ENCODE assay signal across 8 mouse cellular contexts in genomic region chr5:120579211-120579897, GRCm38 (mm10). TPM values are rescaled to one million over a fixed set of nuclear protein-coding genes. Genes with fewer than 3 reads are reported as not detected.
A peak's percentile ranks its signal among the peaks of the same experiment; 100 is the strongest.
DNase-seq lines count a peak whose midpoint lies in the region; ATAC-seq lines count a peak whose summit lies in the region.

No protein-coding gene starts in this region.

- peak overlapping the region; percentile 35 for H3K4me3 ChIP-seq in erythroblast, embryonic 14.5 days (replicated peaks)
- no peak overlapping the region for H3K4me3 ChIP-seq in limb, embryonic 10.5 days
- H3K4me3 ChIP-seq in neural tube, embryonic 12.5 days, result no peak overlapping the region

- 0 out of 2 replicates have a peak overlapping the region, but pooled peaks have one; percentile 5 for H3K9ac ChIP-seq in neural tube, embryonic 12.5 days

- peak; percentile 52 for ATAC-seq in neural tube, embryonic 12.5 days (ENCODE audit: low FRiP score, low read depth)

- WGBS in limb, embryonic 10.5 days, result 54% methylated on average over 26 of the region's 26 CpGs
- 45% methylated on average over 26 of the region's 26 CpGs for WGBS in neural tube, embryonic 12.5 days

- peak; percentile 81 for DNase-seq in urinary bladder, postnatal 14 days (ENCODE audit: low spot score)
- no peak for DNase-seq in urinary bladder, postnatal 25 days (ENCODE audit: low spot score)
- DNase-seq in heart, postnatal 14 days, result peak; percentile 59 to 66
- DNase-seq in limb, embryonic 10.5 days (ENCODE audit: low spot score), result peak; percentile 40
- no peak for DNase-seq in layer of hippocampus, adult 8-10 months (ENCODE audit: low spot score in 2 of 2)
- DNase-seq in right cerebral cortex, postnatal 36 days (ENCODE audit: low spot score in 2 of 2), result no peak

- peak overlapping the region; percentile 38 for H3K4me2 ChIP-seq in neural tube, embryonic 12.5 days (replicated peaks)

- peaks cover 93% of the 10 kb centered on the region for H3K36me3 ChIP-seq in erythroblast, embryonic 14.5 days (ENCODE audit: control insufficient read depth)
- H3K36me3 ChIP-seq in limb, embryonic 10.5 days, result peaks cover 39% of the 10 kb centered on the region
- peaks cover 21% of the 10 kb centered on the region for H3K36me3 ChIP-seq in neural tube, embryonic 12.5 days

- H3K4me1 ChIP-seq in erythroblast, embryonic 14.5 days (ENCODE audit: control insufficient read depth), result peaks cover 87% of the 10 kb centered on the region
- peaks cover 63% of the 10 kb centered on the region for H3K4me1 ChIP-seq in limb, embryonic 10.5 days
- H3K4me1 ChIP-seq in neural tube, embryonic 12.5 days, result peaks cover 40% of the 10 kb centered on the region

- peak overlapping the region; percentile 73 for H3K27ac ChIP-seq in limb, embryonic 10.5 days
- H3K27ac ChIP-seq in neural tube, embryonic 12.5 days, result peak overlapping the region; percentile 23; the same call in 1 of the 2 replicates

- H3K9me3 ChIP-seq in erythroblast, embryonic 14.5 days (ENCODE audit: control insufficient read depth, low read length), result no peaks in the 10 kb centered on the region
- no peaks in the 10 kb centered on the region for H3K9me3 ChIP-seq in limb, embryonic 10.5 days (replicated peaks)
- no peaks in the 10 kb centered on the region for H3K9me3 ChIP-seq in neural tube, embryonic 12.5 days

- no peaks in the 10 kb centered on the region for H3K27me3 ChIP-seq in erythroblast, embryonic 14.5 days (ENCODE audit: control insufficient read depth)
- no peaks in the 10 kb centered on the region for H3K27me3 ChIP-seq in limb, embryonic 10.5 days (ENCODE audit: low read depth, poor library complexity, severe bottlenecking)
- H3K27me3 ChIP-seq in neural tube, embryonic 12.5 days (replicated peaks), result no peaks in the 10 kb centered on the region

- intact Hi-C loops in heart, postnatal 14 days (cut with DNase I), result no loop called here

RNA-seq across cellular contexts. Expression of gene Tpcn1, which starts 9.1 kb away (rescaled TPM):
- 30.3 TPM in 2 replicates for polyA plus RNA-seq in erythroblast, embryonic 14.5 days (2012)
- total RNA-seq in heart, postnatal 14 days (2021), result 10 to 100 TPM; 34.1 to 39.0 TPM
- polyA plus RNA-seq in limb, embryonic 10.5 days (2016; fragmentation: Nextera tagmentation; extraction: Ambion mirVana), result 12.3 and 13.2 TPM in 2 replicates
- 19.4 and 21.7 TPM in 2 replicates for polyA plus RNA-seq in neural tube, embryonic 12.5 days (2016; fragmentation: Nextera tagmentation; extraction: Ambion mirVana)
- 10 to 100 TPM; 38.2 to 43.8 (median 41.1) TPM for total RNA-seq in layer of hippocampus, adult 8-10 months (2022)

RNA-seq across cellular contexts. Expression of gene Iqcd, which starts 9.5 kb away (rescaled TPM):
- 0.98 and 1.3 TPM in 2 replicates for polyA plus RNA-seq in erythroblast, embryonic 14.5 days (2012)
- under 1 TPM in 1 of 2 experiments, not detected in 1; 0.15 TPM for total RNA-seq in heart, postnatal 14 days (2021)
- 0.30 and 0.41 TPM in 2 replicates for polyA plus RNA-seq in limb, embryonic 10.5 days (2016; fragmentation: Nextera tagmentation; extraction: Ambion mirVana)
- 0.70 and 0.93 TPM in 2 replicates for polyA plus RNA-seq in neural tube, embryonic 12.5 days (2016; fragmentation: Nextera tagmentation; extraction: Ambion mirVana)
- total RNA-seq in layer of hippocampus, adult 8-10 months (2022), result 1 to 10 TPM; 1.2 to 1.6 (median 1.5) TPM

RNA-seq across cellular contexts. Expression of gene Rita1, which starts 33.0 kb away (rescaled TPM):
- 1.5 and 1.7 TPM in 2 replicates for polyA plus RNA-seq in erythroblast, embryonic 14.5 days (2012)
- total RNA-seq in heart, postnatal 14 days (2021), result 10 to 100 TPM; 15.1 to 18.3 TPM
- polyA plus RNA-seq in limb, embryonic 10.5 days (2016; fragmentation: Nextera tagmentation; extraction: Ambion mirVana), result 17.5 and 19.5 TPM in 2 replicates
- polyA plus RNA-seq in neural tube, embryonic 12.5 days (2016; fragmentation: Nextera tagmentation; extraction: Ambion mirVana), result 19.1 and 20.1 TPM in 2 replicates
- 10 to 100 TPM; 22.1 to 27.3 (median 24.7) TPM for total RNA-seq in layer of hippocampus, adult 8-10 months (2022)

RNA-seq across cellular contexts. Expression of gene Ddx54, which starts 33.2 kb away (rescaled TPM):
- 3.1 and 3.4 TPM in 2 replicates for polyA plus RNA-seq in erythroblast, embryonic 14.5 days (2012)
- total RNA-seq in heart, postnatal 14 days (2021), result 10 to 100 TPM; 20.4 to 22.5 TPM
- polyA plus RNA-seq in limb, embryonic 10.5 days (2016; fragmentation: Nextera tagmentation; extraction: Ambion mirVana), result 58.1 and 62.6 TPM in 2 replicates
- 57.8 and 58.3 TPM in 2 replicates for polyA plus RNA-seq in neural tube, embryonic 12.5 days (2016; fragmentation: Nextera tagmentation; extraction: Ambion mirVana)
- total RNA-seq in layer of hippocampus, adult 8-10 months (2022), result 10 to 100 TPM; 32.8 to 37.1 (median 35.7) TPM

RNA-seq across cellular contexts. Expression of gene Cfap73, which starts 54.7 kb away (rescaled TPM):
- polyA plus RNA-seq in erythroblast, embryonic 14.5 days (2012), result not detected in 2 replicates
- not detected for total RNA-seq in heart, postnatal 14 days (2021)
- polyA plus RNA-seq in limb, embryonic 10.5 days (2016; fragmentation: Nextera tagmentation; extraction: Ambion mirVana), result not detected in 2 replicates
- polyA plus RNA-seq in neural tube, embryonic 12.5 days (2016; fragmentation: Nextera tagmentation; extraction: Ambion mirVana), result not detected in 2 replicates
- total RNA-seq in layer of hippocampus, adult 8-10 months (2022), result under 1 TPM in 2 of 4 experiments, not detected in 2; 0.50 to 0.56 TPM

Comparison
In these comparisons a context has a peak if more than half of its experiments do, and no peak if none do; other contexts are left out.
1. DNase-seq: peak in urinary bladder, postnatal 14 days (single experiment), heart, postnatal 14 days (2 of 2) and limb, embryonic 10.5 days (single experiment); none in urinary bladder, postnatal 25 days (single experiment), layer of hippocampus, adult 8-10 months (0 of 2) and right cerebral cortex, postnatal 36 days (0 of 2).